Mouse (Mus musculus) heart, postnatal 0 days (tissue): ENCODE measurements around the gene Slc4a5. TPM values are rescaled to one million over a fixed set of nuclear protein-coding genes. Genes with fewer than 3 reads are reported as not detected.
"Not testable (repeated sequence)": the region's sequence is repeated elsewhere in the genome, so short reads cannot be mapped to it uniquely, and the experiment has no call there.

ENCODE experiments used
- ATAC-seq: fragments of 200-750 bp; cut with Nextera tagmentation; 2 replicates; pipeline ENCODE4 v1.8.0; 2017; ENCODE audit warnings: low read depth, moderate number of reproducible peaks, moderate library complexity; ENCODE audit not compliant: insufficient read depth
- DNase-seq: peaks from one replicate; pipeline ENCODE4 v3.0.0-alpha.2; 2016; ENCODE audit warnings: low spot score
- H3K27ac ChIP-seq: fragments of 300-500 bp; sonication (generic); 2 replicates; pipeline ENCODE4 v1.5.1; 2014; ENCODE audit warnings: low read depth, mild to moderate bottlenecking
- H3K27me3 ChIP-seq: fragments of 300-500 bp; sonication (generic); 2 replicates; pipeline ENCODE4 v1.6.1; 2014; ENCODE audit warnings: low read length, mixed read lengths; ENCODE audit not compliant: control insufficient read depth, insufficient read depth
- H3K36me3 ChIP-seq: fragments of 300-500 bp; sonication (generic); replicated peaks from 2 replicates; pipeline ENCODE4 v1.6.1; 2014; ENCODE audit warnings: low read length, mixed read lengths; ENCODE audit not compliant: control insufficient read depth, insufficient read depth
- H3K4me1 ChIP-seq: fragments of 300-500 bp; sonication (generic); 2 replicates; pipeline ENCODE4 v1.6.1; 2014; ENCODE audit warnings: antibody characterized with exemption; ENCODE audit not compliant: control insufficient read depth, insufficient read depth
- H3K4me2 ChIP-seq: fragments of 300-500 bp; sonication (generic); 2 replicates; pipeline ENCODE4 v1.6.1; 2014; ENCODE audit warnings: low read depth, mild to moderate bottlenecking, low read length, moderate library complexity
- H3K4me3 ChIP-seq: fragments of 300-500 bp; sonication (generic); 2 replicates; pipeline ENCODE4 v1.5.1; 2014; ENCODE audit warnings: low read depth, low read length
- H3K9ac ChIP-seq: fragments of 300-500 bp; sonication (generic); replicated peaks from 2 replicates; pipeline ENCODE4 v1.6.1; 2014; ENCODE audit warnings: low read depth, low read length, mixed read lengths
- H3K9me3 ChIP-seq: fragments of 300-500 bp; sonication (generic); replicated peaks from 2 replicates; pipeline ENCODE4 v1.6.1; 2016; ENCODE audit warnings: low read length; ENCODE audit not compliant: control insufficient read depth
- CTCF ChIP-seq: IDR thresholded peaks from 2 replicates; pipeline ENCODE4 v1.5.1; 2016; ENCODE audit warnings: antibody characterized with exemption, control low read depth, low read depth
- EP300 ChIP-seq: IDR thresholded peaks from 2 replicates; pipeline ENCODE4 v1.6.1; 2016; ENCODE audit warnings: antibody characterized with exemption, low read depth
- WGBS: fragments of 180-500 bp; shearing (Covaris S2); extraction: QIAGEN DNeasy Blood & Tissue Kit; methylation state at CpG from one replicate; pipeline ENCODE4 v1.1.7; 2014; 5-methylcytosine and 5-hydroxymethylcytosine counted together
- polyA plus RNA-seq: library from polyadenylated mRNA; unstranded; fragments of >200 nt; fragmentation: Nextera tagmentation; extraction: Ambion mirVana; gene quantifications from 2 replicates; pipeline ENCODE4 v1.2.1, GENCODE M21; 2015
- total RNA-seq: library from RNA; depleted of rRNA; stranded (reverse); fragments of >200 nt; gene quantifications from 2 replicates; pipeline ENCODE4 v1.2.3, GENCODE M21; 2014; ENCODE audit warnings: low replicate concordance

The Slc4a5 gene
- total and polyA plus RNA-seq, 2 experiments from 2014 or later, result 0.03 TPM; not detected in 1

DNA sequence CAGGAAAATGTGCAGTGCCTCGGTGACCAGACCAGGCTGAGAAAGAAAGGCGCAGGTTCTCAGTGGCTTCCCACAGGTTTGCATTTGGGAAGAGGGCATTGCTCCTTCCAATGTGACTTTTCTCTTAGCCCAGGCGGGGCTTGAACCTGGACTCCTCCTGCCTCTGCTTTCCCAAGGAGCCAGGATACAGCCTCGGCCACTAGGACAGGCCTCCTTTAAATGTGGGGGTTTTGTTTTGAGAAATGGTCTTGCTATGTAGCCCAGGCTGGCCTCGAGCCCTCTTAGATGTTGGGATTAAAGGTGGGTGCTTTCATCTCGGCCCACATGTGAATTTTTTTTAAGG lies 106.7 kb downstream of the Slc4a5 start:
- Histone ChIP-seq H3K36me3 (peaks cover 17% of the 10 kb centered on the region), H3K4me2 (peak overlapping the region; percentile 66), H3K27me3 (no peaks in the 10 kb centered on the region), H3K4me1 (peaks cover 10% of the 10 kb centered on the region; the same call in 1 of the 2 replicates), H3K4me3 (peak overlapping the region; percentile 88), H3K27ac (peak overlapping the region; percentile 92), H3K9ac (peak overlapping the region; percentile 85), H3K9me3 (no peaks in the 10 kb centered on the region)
- DNase-seq (no peak), ATAC-seq (peak; percentile 19; the same call in 1 of the 2 replicates)
- 5% methylated on average over 6 of the region's 6 CpGs for WGBS
- no peak for TF ChIP-seq CTCF
- TF ChIP-seq EP300, result no peak

DNA sequence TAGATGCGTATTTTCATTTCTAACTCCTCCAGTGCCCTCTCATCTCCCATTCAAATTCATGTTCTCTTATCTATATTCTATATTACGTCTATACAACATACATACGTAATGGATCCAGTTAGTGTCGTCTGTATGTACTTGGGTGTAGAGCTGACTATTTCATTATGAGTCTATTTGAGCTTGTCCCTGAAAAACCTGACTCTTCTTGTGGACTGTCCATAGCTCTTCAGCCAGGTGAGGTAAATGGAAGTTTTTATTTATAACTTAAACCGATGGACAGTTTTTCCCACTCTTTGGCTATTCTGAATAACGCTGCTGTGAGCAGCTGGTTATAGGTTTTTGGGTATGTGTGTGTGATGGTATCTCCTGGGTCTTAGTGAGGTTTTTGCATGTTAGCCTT lies 107.1 kb downstream of the Slc4a5 start:
- WGBS, result 43% methylated on average over 6 of the region's 6 CpGs
- Histone ChIP-seq H3K9me3 (no peaks in the 10 kb centered on the region), H3K27ac (no peak overlapping the region), H3K4me2 (peak overlapping the region; percentile 66), H3K9ac (peak overlapping the region; percentile 85), H3K27me3 (no peaks in the 10 kb centered on the region), H3K36me3 (peaks cover 21% of the 10 kb centered on the region), H3K4me1 (peaks cover 10% of the 10 kb centered on the region; the same call in 1 of the 2 replicates), H3K4me3 (peak overlapping the region; percentile 88)
- DNase-seq, result no peak
- ATAC-seq, result no peak
- TF ChIP-seq CTCF (no peak), EP300 (no peak)

DNA sequence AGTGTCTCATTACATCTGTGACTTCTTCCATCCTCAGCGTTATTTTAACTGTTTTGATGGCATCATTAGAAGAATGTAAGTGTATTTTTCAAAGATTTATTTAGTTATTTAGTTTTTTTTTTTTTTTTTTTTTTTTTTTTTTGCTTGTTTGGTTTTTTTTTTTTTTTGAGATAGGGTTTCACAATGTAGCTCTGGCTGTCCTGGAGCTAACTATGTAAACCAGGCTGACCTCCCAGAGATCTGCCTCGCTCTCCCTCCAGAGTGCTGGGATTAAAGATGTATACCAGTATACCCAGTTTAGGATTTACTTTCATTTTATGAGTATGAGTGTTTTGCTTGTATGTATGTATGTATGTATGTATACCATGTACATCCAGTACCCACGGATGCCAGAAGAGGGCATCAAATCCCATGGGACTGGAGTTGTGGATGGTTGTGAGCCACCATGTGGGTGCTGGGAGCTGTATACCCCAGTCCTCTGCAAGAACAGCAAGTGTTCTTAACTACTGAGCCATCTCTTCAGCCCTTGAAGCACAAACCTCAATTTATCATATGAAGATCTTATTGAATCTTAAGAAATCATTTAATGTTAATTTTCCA lies 108.1 kb downstream of the Slc4a5 start:
- DNase-seq (no peak), ATAC-seq (no peak)
- no peak for TF ChIP-seq CTCF
- no peak for TF ChIP-seq EP300
- no peaks in the 10 kb centered on the region for H3K9me3 ChIP-seq
- H3K4me3 ChIP-seq, result no peak overlapping the region
- H3K4me1 ChIP-seq, result peaks cover 10% of the 10 kb centered on the region; the same call in 1 of the 2 replicates
- WGBS, result 82% methylated on average over 3 of the region's 3 CpGs
- peaks cover 28% of the 10 kb centered on the region for H3K36me3 ChIP-seq
- no peak overlapping the region for H3K27ac ChIP-seq
- no peak overlapping the region for H3K9ac ChIP-seq
- no peak overlapping the region for H3K4me2 ChIP-seq
- H3K27me3 ChIP-seq, result no peaks in the 10 kb centered on the region

DNA sequence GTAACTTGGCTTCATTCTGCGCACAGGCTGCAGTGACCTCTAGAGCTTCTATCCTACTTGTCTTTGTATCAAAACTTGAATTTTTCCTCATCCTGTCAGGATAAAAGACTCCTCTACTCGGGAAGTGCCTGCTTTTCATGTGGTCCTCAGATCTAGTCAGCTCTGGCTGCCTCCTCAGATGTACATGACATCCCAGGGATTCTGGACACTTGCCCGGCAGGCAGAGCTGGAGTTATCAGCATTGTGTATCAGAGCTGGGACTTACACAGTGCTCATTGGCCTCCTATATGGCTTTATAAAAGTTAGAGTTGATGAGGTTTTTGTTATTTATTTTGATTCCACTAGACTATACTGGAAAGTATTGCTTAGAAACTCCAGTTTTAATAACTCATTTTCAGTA lies 121.8 kb downstream of the Slc4a5 start:
- Histone ChIP-seq H3K9ac (no peak overlapping the region), H3K27ac (no peak overlapping the region), H3K27me3 (no peaks in the 10 kb centered on the region), H3K4me3 (no peak overlapping the region), H3K9me3 (no peaks in the 10 kb centered on the region), H3K4me1 (no peaks in the 10 kb centered on the region), H3K4me2 (no peak overlapping the region), H3K36me3 (peaks cover 58% of the 10 kb centered on the region)
- DNase-seq, result no peak
- TF ChIP-seq CTCF, result no peak
- TF ChIP-seq EP300, result no peak
- no peak for ATAC-seq
- 47% methylated on average over 3 of the region's 3 CpGs for WGBS

GRCm38 (mm10) chr6:83342957-83343356 lies 123.3 kb downstream of the Slc4a5 start:
- Histone ChIP-seq H3K36me3 (peaks cover 48% of the 10 kb centered on the region), H3K27ac (no peak overlapping the region), H3K9me3 (no peaks in the 10 kb centered on the region), H3K4me3 (no peak overlapping the region), H3K4me2 (no peak overlapping the region), H3K9ac (no peak overlapping the region), H3K27me3 (no peaks in the 10 kb centered on the region), H3K4me1 (no peaks in the 10 kb centered on the region)
- ATAC-seq (no peak), DNase-seq (no peak)
- WGBS, result 82% methylated on average over 2 of the region's 2 CpGs
- no peak for TF ChIP-seq CTCF
- TF ChIP-seq EP300, result no peak

DNA sequence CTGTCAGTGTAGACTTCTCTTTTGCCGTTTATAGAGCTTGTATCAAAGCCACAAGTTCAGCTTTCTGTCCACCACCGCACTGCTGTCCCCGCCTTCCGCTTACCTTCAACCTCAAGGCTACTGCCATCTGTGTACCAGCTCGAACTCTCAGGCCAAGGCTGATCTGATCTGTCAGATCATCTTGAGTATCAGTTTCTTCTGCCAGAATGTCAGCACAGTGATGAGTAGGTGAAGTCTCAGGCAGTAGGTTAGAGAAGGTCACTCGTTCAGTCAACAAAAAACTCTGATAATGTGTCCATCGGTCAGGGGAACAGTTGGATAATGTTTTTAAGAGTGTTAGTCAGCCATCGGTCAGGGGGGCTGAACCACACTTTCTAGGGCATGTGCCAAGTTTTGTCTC lies 125.7 kb downstream of the Slc4a5 start:
- not testable (repeated sequence) for H3K4me2 ChIP-seq, H3K9me3 ChIP-seq, H3K4me3 ChIP-seq, ATAC-seq, H3K27me3 ChIP-seq, H3K9ac ChIP-seq, H3K27ac ChIP-seq, DNase-seq, H3K4me1 ChIP-seq
- WGBS, result 74% methylated on average over 8 of the region's 8 CpGs
- peaks cover 28% of the 10 kb centered on the region for H3K36me3 ChIP-seq
